Mouse (Mus musculus) myocyte (in vitro differentiated cells): ENCODE measurements around the gene Gm15155.

Experiments
- CEBPB ChIP-seq: IDR thresholded peaks from 2 replicates; pipeline ENCODE4 v1.6.1; 2011; ENCODE audit warnings: mild to moderate bottlenecking, moderate library complexity; ENCODE audit not compliant: poor library complexity, insufficient read depth, severe bottlenecking
- E2F4 ChIP-seq: IDR thresholded peaks from one replicate; pipeline ENCODE4 v1.6.1; 2011; ENCODE audit warnings: mild to moderate bottlenecking, control low read depth, moderate library complexity; ENCODE audit not compliant: insufficient read depth
- MAX ChIP-seq: IDR thresholded peaks from one replicate; pipeline ENCODE4 v1.6.1; 2011; ENCODE audit warnings: low read depth, mild to moderate bottlenecking, control low read depth
- MYOD1 ChIP-seq, 3 experiments: IDR thresholded peaks; one replicate each; pipeline ENCODE4 v1.6.1; 2011; ENCODE audit warnings: control low read depth in 2 of 3, low read depth in 2 of 3, mild to moderate bottlenecking in 2 of 3, moderate library complexity in 1 of 3; ENCODE audit not compliant: insufficient read length in 2 of 3, control insufficient read depth in 1 of 3
- MYOG ChIP-seq, 3 experiments: IDR thresholded peaks; one replicate each; pipeline ENCODE4 v1.6.1; 2011; ENCODE audit warnings: control low read depth in 2 of 3, low read depth in 2 of 3, mild to moderate bottlenecking in 2 of 3; ENCODE audit not compliant: insufficient read length in 2 of 3, control insufficient read depth in 1 of 3, insufficient read depth in 1 of 3
- POLR2A ChIP-seq: IDR thresholded peaks from one replicate; pipeline ENCODE4 v1.6.1; 2011; ENCODE audit warnings: low read depth, mild to moderate bottlenecking, control low read depth, moderate library complexity; ENCODE audit not compliant: insufficient read length
- POLR2AphosphoS2 ChIP-seq: IDR thresholded peaks from one replicate; pipeline ENCODE4 v1.6.1; 2011; ENCODE audit warnings: low read depth, control low read depth; ENCODE audit not compliant: insufficient read length
- REST ChIP-seq: IDR thresholded peaks from one replicate; pipeline ENCODE4 v1.6.1; 2011; ENCODE audit warnings: mild to moderate bottlenecking, control low read depth, moderate library complexity; ENCODE audit not compliant: insufficient read depth, insufficient read length
- SRF ChIP-seq: IDR thresholded peaks from one replicate; pipeline ENCODE4 v1.6.1; 2011; ENCODE audit warnings: low read depth; ENCODE audit not compliant: control insufficient read depth, insufficient read length
- TCF12 ChIP-seq: IDR thresholded peaks from one replicate; pipeline ENCODE4 v1.6.1; 2011; ENCODE audit warnings: mild to moderate bottlenecking, control low read depth; ENCODE audit not compliant: poor library complexity, insufficient read depth, severe bottlenecking
- TCF3 ChIP-seq: IDR thresholded peaks from one replicate; pipeline ENCODE4 v1.6.1; 2011; ENCODE audit warnings: low read depth, control low read depth; ENCODE audit not compliant: insufficient read length
- USF1 ChIP-seq: IDR thresholded peaks from one replicate; pipeline ENCODE4 v1.6.1; 2011; ENCODE audit warnings: low read depth, mild to moderate bottlenecking, control low read depth, moderate library complexity

- TF ChIP-seq POLR2A: no peak
- TF ChIP-seq MYOD1 (IDR thresholded peaks at IDR 0.05; ENCODE audit: control insufficient read depth in 1 of 3, insufficient read length in 2 of 3, low read depth in 2 of 3): no peak
- no peak for TF ChIP-seq TCF12
- TF ChIP-seq MYOG (IDR thresholded peaks at IDR 0.05; ENCODE audit: control insufficient read depth in 1 of 3, insufficient read depth in 1 of 3, insufficient read length in 2 of 3, low read depth in 2 of 3): no peak
- no peak for TF ChIP-seq CEBPB
- no peak for TF ChIP-seq POLR2AphosphoS2
- TF ChIP-seq TCF3: no peak
- no peak for TF ChIP-seq USF1
- no peak for TF ChIP-seq MAX
- no peak for TF ChIP-seq REST
- no peak for TF ChIP-seq SRF
- TF ChIP-seq E2F4: no peak
Observed at GRCm38 (mm10) chrX:155596390-155596789, 28.2 kb upstream of the Gm15155 start.
